Mouse (Mus musculus): Measurements from ENCODE around the gene Eva1c.

DNA sequence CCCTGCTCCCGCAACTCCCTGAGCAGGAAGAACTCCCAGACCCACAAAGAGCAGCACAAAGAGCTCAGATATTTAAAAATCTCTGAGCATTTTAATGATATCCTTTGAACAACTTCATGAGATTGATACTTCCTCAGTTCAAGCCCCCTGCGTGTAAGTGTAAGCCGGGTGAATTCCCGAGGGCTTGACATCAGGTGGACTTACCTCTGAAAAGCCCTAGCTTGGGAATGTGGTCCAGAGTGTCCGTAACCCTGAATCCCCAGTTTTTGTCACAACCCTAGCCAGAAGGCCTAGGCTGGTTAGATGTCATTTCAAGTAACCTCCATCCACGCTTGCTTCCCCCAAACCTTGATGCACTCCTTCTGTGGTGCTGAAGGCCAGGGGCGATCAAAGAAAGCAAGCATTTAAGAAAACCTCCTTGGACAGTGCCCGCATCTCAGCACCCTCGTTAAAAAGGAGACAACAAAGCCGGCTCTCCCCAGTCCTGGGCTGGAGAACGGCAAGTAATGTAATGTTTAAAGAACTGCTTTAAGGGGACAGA lies 15.7 kb upstream of the Eva1c start:
- no peak for TF ChIP-seq CTCF (IDR thresholded peaks at IDR 0.05; ENCODE audit: low read depth)
- TF ChIP-seq EP300 (IDR thresholded peaks at IDR 0.05; ENCODE audit: low read depth): no peak
